Mouse (Mus musculus) retina, postnatal 1 day (tissue): ENCODE measurements at regions not wholly inside any gene's neighbourhood (a gene's known extent, or its start where the extent isn't known, plus 50 kb on each side); places are given as distances from the start of the nearest gene placed in this dataset.

ENCODE experiments used
- DNase-seq: peaks from one replicate; pipeline ENCODE4 v3.0.0-alpha.2; 2012

- no peak for DNase-seq
These were observed 63.6 kb downstream of the Hif1an start for GRCm38 (mm10) chr19:44626261-44626660.

DNA sequence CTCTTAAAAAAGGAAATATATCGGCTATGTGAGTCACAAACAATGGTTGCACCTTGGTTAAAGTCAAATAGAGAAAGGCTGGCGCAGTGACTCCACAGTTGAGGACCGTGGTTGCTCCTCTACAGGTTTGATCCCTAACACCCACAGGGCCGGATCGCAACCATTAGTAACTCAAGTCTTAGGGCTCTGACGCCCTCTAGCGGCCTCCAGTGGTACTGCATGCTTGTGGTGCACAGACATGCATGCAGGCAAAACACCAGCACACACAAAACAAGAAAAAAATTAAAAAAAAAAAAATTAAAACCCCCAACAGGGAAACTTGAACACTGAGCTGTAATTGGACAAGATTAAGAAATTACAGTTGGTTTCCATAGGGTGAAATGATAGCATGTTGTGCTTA is 67.1 kb downstream of the Hif1an start:
- DNase-seq = no peak

DNA sequence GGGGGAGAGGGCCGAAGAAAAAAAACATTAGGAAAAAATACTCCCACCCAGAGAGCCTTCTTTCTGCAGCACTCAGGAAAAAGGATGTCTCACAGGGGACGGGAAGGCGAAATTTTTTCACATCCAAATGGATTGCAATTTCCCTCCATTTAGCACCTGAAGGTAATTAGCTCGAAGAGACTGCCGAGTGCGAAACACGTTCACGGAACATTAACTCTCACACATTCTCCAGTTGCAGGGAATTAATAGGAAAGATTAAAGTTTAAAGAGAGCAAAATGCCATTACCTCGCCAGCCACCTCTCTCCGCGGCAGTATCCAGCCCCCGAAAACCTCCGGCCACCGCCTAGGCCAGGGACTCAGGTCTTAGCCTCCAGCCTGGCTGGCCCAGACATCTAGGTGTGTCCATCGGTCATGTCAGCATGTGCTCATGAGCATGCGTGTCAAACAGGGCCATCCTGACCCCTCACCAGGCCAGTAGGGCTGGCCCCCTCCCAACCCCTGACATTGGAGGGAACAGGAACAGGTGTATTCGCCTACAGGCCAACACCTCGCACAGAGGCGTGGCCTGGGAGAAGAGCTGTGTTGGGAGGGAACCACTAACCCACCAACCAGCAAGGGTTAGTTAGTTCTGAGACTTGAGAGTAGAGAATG is 68.8 kb downstream of the Hif1an start:
- DNase-seq = no peak

DNA sequence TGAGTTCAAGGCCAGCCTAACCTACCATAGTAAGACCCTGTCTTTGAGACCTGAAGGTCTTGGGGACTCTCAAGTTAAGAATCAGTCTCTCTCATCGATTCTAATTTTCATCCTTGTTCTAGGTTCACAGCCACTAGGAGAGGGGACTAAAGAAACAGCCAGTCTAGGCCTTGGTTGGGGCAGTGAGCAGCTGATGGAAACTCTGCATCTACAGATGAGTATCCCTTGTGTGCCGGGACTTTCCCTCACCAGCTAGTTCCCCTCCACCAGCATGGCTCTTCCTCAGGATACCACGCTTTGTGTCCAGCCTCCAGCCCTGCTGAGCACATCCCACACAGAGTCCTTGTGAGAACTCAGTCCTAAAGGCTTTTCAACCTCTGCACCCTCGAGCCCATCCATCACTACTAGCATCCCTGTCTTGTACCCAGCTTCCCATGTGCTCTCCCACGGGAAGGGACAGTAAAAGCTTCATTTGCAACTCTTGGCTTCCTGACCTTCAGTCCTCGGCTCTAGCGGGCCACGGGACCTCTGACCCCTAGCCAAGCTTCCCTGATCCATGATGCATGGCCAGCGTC is 74.6 kb downstream of the Hif1an start:
- DNase-seq = no peak

- DNase-seq = peak; percentile 40
These were observed 77.4 kb downstream of the Hif1an start for GRCm38 (mm10) chr19:44640021-44640420.

- DNase-seq = no peak
These were observed 77.9 kb downstream of the Hif1an start for GRCm38 (mm10) chr19:44640551-44640950.

DNA sequence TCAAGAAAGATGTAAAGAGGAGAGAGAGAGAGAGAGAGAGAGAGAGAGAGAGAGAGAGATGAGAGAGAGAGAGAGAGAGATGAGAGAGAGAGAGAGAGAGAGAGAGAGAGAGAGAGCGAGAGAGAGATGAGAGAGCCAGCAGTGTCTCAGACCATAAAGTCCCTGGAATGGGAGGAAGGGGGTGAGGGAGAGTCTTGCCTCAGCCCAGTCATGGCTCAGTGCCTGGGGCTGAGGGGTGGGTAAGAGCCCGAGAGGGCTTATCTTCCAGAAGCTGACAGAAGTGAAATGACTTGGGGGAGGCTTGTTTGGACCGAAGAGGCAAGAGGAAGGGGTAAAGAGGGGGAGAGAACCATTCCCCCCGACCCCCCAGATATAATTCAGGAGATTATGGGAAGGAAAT is 79.6 kb downstream of the Hif1an start:
- DNase-seq = no peak

- no peak for DNase-seq
These were observed 81.7 kb downstream of the Hif1an start for GRCm38 (mm10) chr19:44644376-44644775.

DNA sequence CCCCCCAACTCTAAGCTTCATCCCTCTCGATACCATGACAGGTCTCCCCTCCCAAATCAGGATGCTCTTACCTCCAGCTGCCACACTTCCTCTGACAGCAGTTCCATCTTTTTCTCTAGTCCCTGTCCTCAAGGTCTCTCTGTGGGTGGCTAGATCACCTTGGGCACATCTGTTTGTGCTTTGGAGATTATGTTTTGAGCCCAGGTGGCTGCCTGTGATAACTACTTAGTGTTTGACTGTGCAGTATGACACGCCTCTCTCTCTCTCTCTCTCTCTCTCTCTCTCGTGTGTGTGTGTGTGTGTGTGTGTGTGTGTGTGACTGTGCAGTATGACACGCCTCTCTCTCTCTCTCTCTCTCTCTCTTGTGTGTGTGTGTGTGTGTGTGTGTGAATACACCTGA is 82.3 kb downstream of the Hif1an start:
- no peak for DNase-seq

DNA sequence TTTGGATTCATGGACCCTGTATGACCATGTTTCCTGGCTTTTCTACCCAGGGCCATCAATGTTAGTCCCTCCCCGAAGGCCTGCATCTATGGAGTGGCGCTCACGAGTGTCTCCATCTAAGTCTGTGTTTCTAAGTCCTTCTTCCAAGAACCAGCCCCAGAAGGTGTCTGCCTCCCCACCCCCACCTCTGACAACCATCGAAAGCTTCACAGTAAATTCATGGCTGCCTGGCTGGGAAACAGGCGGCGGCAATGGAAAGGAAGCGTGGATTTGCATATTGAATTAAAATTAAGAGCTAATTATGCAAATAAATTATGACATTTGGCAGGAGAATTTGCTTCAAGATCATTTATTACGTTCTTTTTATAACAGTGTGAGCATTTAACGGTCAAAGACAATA is 83.9 kb downstream of the Hif1an start:
- no peak for DNase-seq

DNA sequence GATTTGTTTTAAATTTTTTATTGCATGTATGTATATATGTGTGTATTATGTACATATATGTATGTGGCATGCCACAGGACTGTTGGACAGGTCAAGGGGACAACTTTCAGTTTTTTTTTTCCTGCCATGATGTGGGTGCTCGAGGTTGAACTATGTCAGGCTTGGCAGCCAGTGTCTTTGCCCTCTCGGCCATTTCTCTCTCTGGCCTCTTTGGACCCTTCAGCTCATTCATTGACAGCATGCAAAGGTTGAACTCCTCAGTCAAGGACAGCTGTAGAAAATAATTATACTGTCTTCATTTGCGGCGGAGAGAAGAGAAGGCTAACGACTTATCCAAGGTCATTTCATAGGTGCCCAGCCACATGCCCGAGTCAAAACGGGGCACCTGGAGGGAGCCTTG is 86.6 kb downstream of the Hif1an start:
- DNase-seq = no peak

GRCm38 (mm10) chr19:44650841-44651240 is 88.2 kb downstream of the Hif1an start:
- no peak for DNase-seq

GRCm38 (mm10) chr19:44651605-44652004 is 89.0 kb downstream of the Hif1an start:
- peak; percentile 46 for DNase-seq

GRCm38 (mm10) chr19:44655719-44656118 is 93.1 kb downstream of the Hif1an start:
- DNase-seq = peak; percentile 89

DNA sequence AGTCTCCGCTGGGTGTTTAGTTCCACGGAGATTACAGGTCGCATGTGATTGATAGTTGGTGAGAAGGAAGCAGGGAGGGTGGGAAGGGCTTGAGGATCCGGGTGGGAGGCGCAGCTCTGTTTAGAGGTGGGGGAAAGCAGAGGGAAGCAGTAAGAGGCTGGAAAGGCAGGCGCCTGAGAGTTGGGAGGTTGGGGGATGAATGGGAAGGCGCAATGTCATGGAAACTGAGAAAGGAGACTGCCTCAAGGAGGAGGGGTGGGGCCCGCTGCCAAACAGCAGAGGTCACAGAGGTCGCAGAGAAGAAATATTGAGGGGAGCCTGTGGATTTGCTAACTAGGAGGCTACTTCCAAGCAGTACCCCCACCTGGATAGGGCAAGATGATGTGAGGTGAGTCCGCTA is 96.5 kb upstream of the Pax2 start:
- DNase-seq = no peak

GRCm38 (mm10) chr19:44669535-44669958 is 86.3 kb upstream of the Pax2 start:
- peak; percentile 47 for DNase-seq

DNA sequence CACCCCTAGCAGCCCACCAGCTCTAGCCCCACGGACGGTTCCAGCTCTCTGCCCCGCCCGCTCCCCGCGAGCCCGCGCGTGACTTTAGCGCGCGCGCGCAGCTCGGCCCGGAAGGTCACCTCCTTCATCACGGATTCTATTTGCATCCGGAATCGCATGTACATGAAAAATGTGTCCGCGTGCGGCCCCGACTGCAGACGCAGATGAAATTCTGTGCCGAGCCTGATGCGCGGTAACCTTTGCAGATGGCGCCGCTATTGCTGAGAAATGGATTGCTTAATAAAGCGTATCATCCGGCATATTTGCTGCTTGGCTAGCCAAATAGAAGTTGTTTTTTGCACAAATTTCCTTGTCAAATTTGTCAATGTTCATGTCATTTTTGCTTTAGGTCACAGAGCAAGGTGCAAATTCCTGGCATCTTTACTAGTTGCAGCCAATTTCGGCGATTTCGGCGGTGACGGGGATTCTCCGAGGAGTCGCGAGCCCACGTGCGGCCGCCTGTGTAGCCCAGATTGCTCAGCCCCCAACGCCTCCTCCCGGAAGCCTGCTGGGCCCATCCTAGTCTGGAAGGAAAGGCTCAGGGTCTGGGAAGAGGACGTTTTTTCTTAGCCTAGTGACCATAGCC is 81.1 kb upstream of the Pax2 start:
- no peak for DNase-seq

GRCm38 (mm10) chr19:44676555-44677120 is 79.2 kb upstream of the Pax2 start:
- DNase-seq = peak; percentile 88

- DNase-seq = no peak
These were observed 78.5 kb upstream of the Pax2 start for GRCm38 (mm10) chr19:44677295-44677694.

DNA sequence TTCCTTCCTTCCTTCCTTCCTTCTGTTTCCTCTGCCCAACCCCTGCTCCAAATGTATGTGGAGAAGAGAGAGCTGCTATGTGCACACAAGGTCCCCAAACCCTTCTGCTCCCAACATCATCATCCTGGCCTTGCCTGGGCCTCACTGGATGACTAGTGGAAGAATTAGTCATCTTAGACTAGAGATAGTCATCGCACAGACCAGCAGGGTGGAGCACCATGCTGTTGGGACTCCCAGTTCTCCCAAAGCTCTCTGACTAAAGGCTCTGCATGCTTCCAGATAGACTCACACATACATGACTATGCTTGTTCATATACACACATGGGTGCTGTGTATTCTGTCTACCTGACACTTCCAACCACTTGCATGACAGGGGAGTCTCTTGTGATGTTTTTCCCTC is 77.2 kb upstream of the Pax2 start:
- DNase-seq = no peak

GRCm38 (mm10) chr19:44681675-44682074 is 74.2 kb upstream of the Pax2 start:
- no peak for DNase-seq

- no peak for DNase-seq
These were observed 72.7 kb upstream of the Pax2 start for GRCm38 (mm10) chr19:44683191-44683590.

GRCm38 (mm10) chr19:44684061-44684514 is 71.8 kb upstream of the Pax2 start:
- peak; percentile 58 for DNase-seq

GRCm38 (mm10) chr19:44686061-44686460 is 69.8 kb upstream of the Pax2 start:
- no peak for DNase-seq
